Mouse (Mus musculus) neutrophil, adult 5-6 weeks (primary cell): ENCODE data around the gene Yipf4. TPM values are rescaled to one million over a fixed set of nuclear protein-coding genes. Genes with fewer than 3 reads are reported as not detected.
"Not testable (repeated sequence)": the region's sequence is repeated elsewhere in the genome, so short reads cannot be mapped to it uniquely, and the experiment has no call there.

Experiments used
- ATAC-seq: fragments of 151-379, 151-347 bp; 2 replicates; pipeline ENCODE4 v1.8.0; 2017; ENCODE audit warnings: mild to moderate bottlenecking, moderate TSS enrichment; ENCODE audit not compliant: insufficient number of reproducible peaks, poor library complexity, low FRiP score, severe bottlenecking; ENCODE audit errors: extremely low read depth
- total RNA-seq: library from RNA; stranded (forward); fragments of 200-1000 nt; gene quantifications from 2 replicates; pipeline ENCODE4 v1.2.3, GENCODE M21; 2017

Yipf4 gene
- total RNA-seq: 66.0 and 73.4 TPM in 2 replicates

- peak; percentile 100 for ATAC-seq
Observed at GRCm38 (mm10) chr17:74489024-74489900, at the start of gene Yipf4. TSS of gene Yipf4 (plus strand) at chr17:74489493.

- peak; percentile 82; the same call in 1 of the 2 replicates for ATAC-seq
Observed at GRCm38 (mm10) chr17:74440486-74440885, 48.8 kb upstream of the Yipf4 start.

- no peak for ATAC-seq
Observed at GRCm38 (mm10) chr17:74449776-74450175, 39.5 kb upstream of the Yipf4 start.

- no peak for ATAC-seq
Observed at GRCm38 (mm10) chr17:74453928-74454327, 35.4 kb upstream of the Yipf4 start.

- no peak for ATAC-seq
Observed at GRCm38 (mm10) chr17:74454660-74455059, 34.6 kb upstream of the Yipf4 start.

- ATAC-seq: no peak
Observed at GRCm38 (mm10) chr17:74455426-74455825, 33.9 kb upstream of the Yipf4 start.

- ATAC-seq: no peak
Observed at GRCm38 (mm10) chr17:74456825-74457224, 32.5 kb upstream of the Yipf4 start.

DNA sequence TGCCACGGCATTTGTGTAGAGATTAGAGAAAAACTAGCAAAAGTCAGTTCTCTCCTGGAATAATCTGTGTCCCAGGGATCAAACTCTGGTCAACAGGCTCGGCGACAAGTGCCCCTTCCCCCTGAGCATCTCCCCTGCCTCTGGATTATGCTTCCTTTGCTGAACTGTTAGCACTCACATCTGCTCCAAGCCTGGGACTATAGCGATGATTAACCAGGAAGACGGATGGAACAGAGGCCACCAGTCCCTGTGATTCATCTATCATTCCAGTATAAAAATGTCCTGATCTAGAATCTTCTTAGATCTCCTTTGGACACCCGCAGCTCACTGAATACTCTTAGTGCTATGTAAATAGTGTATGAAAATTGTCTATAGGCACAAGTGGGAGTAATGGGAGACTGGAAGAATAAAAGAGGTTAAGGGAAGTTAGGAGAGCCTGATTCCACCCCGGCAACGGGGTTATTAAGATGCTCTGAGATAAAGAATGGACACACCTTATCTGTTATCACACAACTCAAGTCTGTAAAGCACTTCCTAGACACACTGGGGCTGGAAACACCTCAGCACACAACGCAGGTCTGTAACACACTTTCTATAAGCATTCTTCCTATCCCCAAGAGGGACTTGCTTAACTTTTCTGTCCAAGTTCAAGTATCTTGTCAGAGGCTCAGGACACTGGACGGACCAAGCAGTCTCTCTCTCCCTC, 31.2 kb upstream of the Yipf4 start:
- ATAC-seq: no peak

GRCm38 (mm10) chr17:74458711-74459408, 30.4 kb upstream of the Yipf4 start, which contains the start of gene Nlrc4:
TSS of gene Nlrc4 (minus strand) at chr17:74459142.
- peak; percentile 90 for ATAC-seq

DNA sequence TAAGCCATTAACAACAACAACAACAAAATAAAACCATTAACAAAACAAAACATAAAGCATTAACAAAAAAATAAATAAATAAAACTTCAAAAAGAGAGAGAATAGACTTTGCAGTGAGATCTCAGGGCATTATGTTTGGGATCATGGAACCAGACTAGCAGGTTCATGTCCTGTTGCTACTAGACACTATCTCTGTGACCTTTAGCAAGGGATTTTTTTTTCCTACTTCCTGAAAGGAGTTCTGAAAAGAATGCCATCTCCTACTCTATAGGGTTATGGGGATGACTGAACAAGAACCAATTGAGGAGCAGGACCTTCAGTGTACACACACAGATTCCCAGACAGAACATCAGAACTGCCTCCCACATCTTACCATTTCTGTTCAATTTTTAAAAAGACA, 25.8 kb upstream of the Yipf4 start:
- ATAC-seq: no peak

DNA sequence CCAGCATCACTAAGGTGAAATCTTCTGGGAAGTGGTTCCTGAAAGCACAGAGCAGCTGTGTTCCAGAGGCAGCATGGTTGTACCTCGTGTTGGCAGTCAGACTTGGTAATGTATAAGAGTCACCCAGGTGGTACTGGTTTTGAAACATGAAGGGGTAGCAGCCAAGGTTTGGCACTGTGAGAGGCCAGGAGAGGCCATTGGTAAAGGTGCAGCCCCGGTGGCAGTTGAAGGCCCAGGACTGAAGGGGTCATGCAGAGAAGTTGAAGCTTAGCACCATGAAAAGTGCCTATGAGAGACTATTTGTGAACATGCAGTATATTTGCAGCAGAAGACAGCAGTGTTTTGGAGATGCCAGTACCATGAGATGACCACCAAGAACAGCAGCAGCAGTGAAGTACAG, 21.3 kb upstream of the Yipf4 start:
- not testable (repeated sequence) for ATAC-seq

DNA sequence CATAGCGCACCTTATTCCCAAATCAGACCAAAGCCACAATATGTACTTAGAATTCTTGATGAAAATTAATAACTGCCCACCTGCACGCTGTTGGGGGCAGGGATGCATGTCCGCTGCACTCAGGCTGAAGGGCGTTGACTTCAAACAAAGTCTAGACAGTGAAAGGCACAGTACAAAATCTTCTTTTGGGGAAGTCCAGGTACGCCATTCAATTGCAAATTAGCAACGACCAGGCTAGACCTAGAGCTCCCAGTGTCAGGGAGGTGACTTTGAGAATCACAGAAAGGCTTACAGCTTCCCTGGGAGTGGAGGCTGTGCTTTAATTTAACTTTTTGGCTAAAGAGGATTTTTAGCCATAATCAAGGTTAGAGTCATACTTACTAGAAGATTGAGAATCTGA, 19.2 kb upstream of the Yipf4 start:
- ATAC-seq: not testable (repeated sequence)

DNA sequence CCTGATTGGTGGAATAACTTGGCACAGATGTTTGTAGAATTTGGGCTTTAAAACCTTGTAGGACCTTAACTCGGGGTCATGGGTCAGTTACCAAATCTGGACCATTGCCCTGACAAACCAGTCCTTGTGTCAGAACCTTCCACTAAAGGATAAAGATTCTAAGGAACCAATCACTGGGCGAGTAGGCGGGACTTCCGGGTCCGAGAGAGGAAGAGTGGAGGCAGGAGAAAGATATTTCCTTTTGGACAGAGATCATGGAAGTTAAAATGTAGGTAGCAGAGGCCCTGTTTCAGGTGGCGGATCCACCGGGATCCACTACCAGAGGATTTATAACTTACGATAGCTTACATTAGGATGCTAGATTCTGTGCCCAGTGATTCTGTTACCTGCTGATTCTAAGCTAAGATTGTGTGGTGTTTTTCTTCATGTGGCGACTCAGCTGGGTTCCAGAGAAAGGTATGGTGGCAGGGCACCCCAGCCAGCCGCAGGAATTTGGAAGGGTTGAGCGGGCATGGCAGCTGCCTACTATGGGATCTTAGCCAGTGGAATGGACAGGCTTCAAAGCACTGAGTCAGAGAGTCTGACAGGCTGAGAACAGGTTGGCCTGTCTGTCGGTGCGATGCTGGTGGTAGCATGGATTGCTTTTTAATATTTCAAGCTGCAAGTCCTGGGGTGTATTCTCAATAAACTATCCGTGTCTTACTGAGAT, 8.8 kb upstream of the Yipf4 start:
- ATAC-seq: no peak

DNA sequence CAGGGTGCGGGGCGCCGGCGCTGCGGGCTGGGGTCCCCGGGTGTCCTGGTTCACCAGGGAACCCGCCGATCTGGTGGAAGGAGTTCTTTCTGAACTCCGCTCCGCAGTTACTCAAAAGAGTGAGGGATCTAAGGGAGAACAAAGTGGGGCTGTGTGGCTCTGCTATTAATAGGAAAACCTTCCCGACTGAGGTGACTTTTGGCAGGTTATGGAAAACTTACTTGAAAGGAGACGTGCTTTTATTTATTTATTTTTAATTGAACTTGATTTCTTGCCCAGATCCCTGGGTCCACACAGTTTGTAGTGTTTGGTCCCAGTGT, 568 bp downstream of the Yipf4 start:
- no peak for ATAC-seq

DNA sequence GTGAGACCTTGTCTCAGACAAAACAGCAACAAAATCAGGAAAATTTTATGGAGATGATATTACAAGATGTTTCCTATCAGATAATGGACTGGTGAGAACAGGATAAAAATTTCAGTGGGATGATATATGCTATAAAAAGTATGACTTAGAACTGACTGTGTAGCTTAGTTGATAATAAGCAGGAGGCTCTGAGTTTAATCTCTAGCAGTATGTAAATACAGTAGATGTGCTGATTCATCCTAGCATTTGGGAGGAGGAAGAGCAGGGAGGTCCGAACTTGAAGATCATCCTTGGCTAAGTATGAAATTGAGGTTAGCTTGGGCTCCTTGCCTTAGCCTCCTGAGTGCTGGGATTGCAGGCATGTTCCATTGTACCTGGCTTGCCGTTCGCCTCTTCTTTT, 2.3 kb downstream of the Yipf4 start:
- no peak for ATAC-seq

GRCm38 (mm10) chr17:74500204-74500603, 10.9 kb downstream of the Yipf4 start:
- ATAC-seq: no peak

- 0 out of 2 replicates have a peak, but pooled peaks have one; percentile 13 for ATAC-seq
Observed at GRCm38 (mm10) chr17:74501085-74501484, 11.8 kb downstream of the Yipf4 start.

GRCm38 (mm10) chr17:74507934-74508333, 18.6 kb downstream of the Yipf4 start:
- ATAC-seq: no peak

DNA sequence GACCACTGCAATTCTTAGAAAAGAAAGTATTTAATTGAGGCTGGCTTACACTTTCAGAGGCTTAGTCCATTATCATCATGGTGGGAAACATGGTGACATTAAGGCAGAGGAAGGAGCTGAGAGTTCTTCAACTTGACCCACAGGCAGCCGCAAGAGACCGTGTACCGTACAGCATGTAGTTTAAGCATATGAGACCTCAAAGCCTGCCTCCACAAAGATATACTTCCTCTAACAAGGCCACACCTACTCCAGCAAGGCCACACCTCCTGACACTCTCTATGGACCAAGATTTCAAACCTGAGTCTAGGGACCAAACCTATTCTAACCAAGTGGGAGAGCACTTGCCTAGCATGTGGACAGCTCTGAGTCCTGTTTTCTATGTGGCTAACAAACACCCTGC, 19.3 kb downstream of the Yipf4 start:
- ATAC-seq: 0 out of 2 replicates have a peak, but pooled peaks have one; percentile 19
